30 mouse cellular contexts compared by ENCODE assay signal in genomic region chr14:57736141-57736540, GRCm38 (mm10). TPM values are rescaled to one million over a fixed set of nuclear protein-coding genes. Genes with fewer than 3 reads are reported as not detected.
DNase-seq lines count a peak whose midpoint lies in the region; ATAC-seq lines count a peak whose summit lies in the region.
"Had no signal": no experiment of that assay in that cellular context is flagged by ENCODE, and none has a peak within 500 bp of the region (broad histone marks: within the 10 kb centered on the region; RNA-seq: fewer than 3 reads in every experiment).

No protein-coding gene starts in this region.

- H3K4me1 ChIP-seq in heart, embryonic 15.5 days (replicated peaks), result peaks cover 72% of the 10 kb centered on the region
- peaks cover 27% of the 10 kb centered on the region for H3K4me1 ChIP-seq in limb, embryonic 12.5 days (replicated peaks)
- peaks cover 20% of the 10 kb centered on the region; the same call in 1 of the 2 replicates for H3K4me1 ChIP-seq in limb, embryonic 10.5 days
- peaks cover 44% of the 10 kb centered on the region for H3K4me1 ChIP-seq in limb, embryonic 13.5 days

- no peak overlapping the region for H3K9ac ChIP-seq in heart, embryonic 15.5 days
- no peak overlapping the region for H3K9ac ChIP-seq in limb, embryonic 12.5 days (replicated peaks)
- no peak overlapping the region for H3K9ac ChIP-seq in limb, embryonic 13.5 days
- H3K9ac ChIP-seq: liver, embryonic 13.5 days; stomach, embryonic 15.5 days had no signal

- no peak for DNase-seq in frontal cortex, postnatal 10 days (ENCODE audit: low spot score in 2 of 2)
- no peak for DNase-seq in heart, adult 18-20 months
- DNase-seq in limb, embryonic 10.5 days (ENCODE audit: low spot score), result no peak
- DNase-seq in urinary bladder, postnatal 25 days (ENCODE audit: low spot score), result no peak
- DNase-seq: adrenal gland, postnatal 14 days; cerebellum, adult 2 months; cerebellum, postnatal 25 days; embryo, embryonic 11 days; gastrocnemius, postnatal 14 days; heart, adult 2 months; kidney, postnatal 36 days; layer of hippocampus, adult 9-11 months; left cerebral cortex, postnatal 4 days; liver, embryonic 13.5 days; thymus, postnatal 25 days had no signal

- no peaks in the 10 kb centered on the region for H3K36me3 ChIP-seq in heart, embryonic 15.5 days
- peaks cover 40% of the 10 kb centered on the region for H3K36me3 ChIP-seq in limb, embryonic 12.5 days
- H3K36me3 ChIP-seq in limb, embryonic 10.5 days, result peaks cover 36% of the 10 kb centered on the region
- peaks cover 31% of the 10 kb centered on the region for H3K36me3 ChIP-seq in limb, embryonic 13.5 days
- H3K36me3 ChIP-seq: liver, embryonic 13.5 days had no signal

- H3K4me2 ChIP-seq in heart, embryonic 15.5 days, result no peak overlapping the region
- no peak overlapping the region for H3K4me2 ChIP-seq in limb, embryonic 12.5 days
- H3K4me2 ChIP-seq in limb, embryonic 13.5 days (replicated peaks), result no peak overlapping the region
- H3K4me2 ChIP-seq: liver, embryonic 13.5 days; stomach, embryonic 15.5 days had no signal

- 40% methylated on average over 4 of the region's 4 CpGs for WGBS in heart, embryonic 15.5 days
- 61% methylated on average over 4 of the region's 4 CpGs for WGBS in limb, embryonic 12.5 days
- 85% methylated on average over 4 of the region's 4 CpGs for WGBS in limb, embryonic 10.5 days
- 59% methylated on average over 4 of the region's 4 CpGs for WGBS in limb, embryonic 13.5 days

- peak; percentile 41 for ATAC-seq in frontal cortex, adult (ENCODE audit: low TSS enrichment)
- ATAC-seq in heart, embryonic 15.5 days (replicated peaks; ENCODE audit: insufficient number of reproducible peaks, insufficient read depth, low FRiP score, low read depth), result no peak
- no peak for ATAC-seq in limb, embryonic 12.5 days (ENCODE audit: insufficient number of reproducible peaks, insufficient read depth, low FRiP score, low TSS enrichment, low read depth)
- no peak for ATAC-seq in limb, embryonic 13.5 days (ENCODE audit: low FRiP score, low read depth)
- ATAC-seq: CD4-positive, CD25-positive, alpha-beta regulatory T cell, adult 4 months; hindbrain, postnatal 0 days had no signal

- peak overlapping the region; percentile 83 for H3K27ac ChIP-seq in heart, embryonic 15.5 days
- H3K27ac ChIP-seq in limb, embryonic 12.5 days, result 0 out of 2 replicates have a peak overlapping the region, but pooled peaks have one; percentile 23
- H3K27ac ChIP-seq in limb, embryonic 10.5 days, result no peak overlapping the region
- H3K27ac ChIP-seq in limb, embryonic 13.5 days, result peak overlapping the region; percentile 1; the same call in 1 of the 2 replicates
- H3K27ac ChIP-seq: heart, adult 2 months; hindbrain, postnatal 0 days; liver, embryonic 13.5 days; macrophage; stomach, embryonic 15.5 days had no signal

- H3K27me3 ChIP-seq in heart, embryonic 15.5 days, result no peaks in the 10 kb centered on the region
- H3K27me3 ChIP-seq in limb, embryonic 12.5 days, result no peaks in the 10 kb centered on the region
- no peaks in the 10 kb centered on the region for H3K27me3 ChIP-seq in limb, embryonic 10.5 days (ENCODE audit: low read depth, poor library complexity, severe bottlenecking)
- H3K27me3 ChIP-seq in limb, embryonic 13.5 days, result no peaks in the 10 kb centered on the region
- H3K27me3 ChIP-seq: liver, embryonic 13.5 days; stomach, embryonic 15.5 days had no signal

- no peaks in the 10 kb centered on the region for H3K9me3 ChIP-seq in heart, embryonic 15.5 days (replicated peaks)
- H3K9me3 ChIP-seq in limb, embryonic 12.5 days, result no peaks in the 10 kb centered on the region
- no peaks in the 10 kb centered on the region for H3K9me3 ChIP-seq in limb, embryonic 10.5 days (replicated peaks)
- no peaks in the 10 kb centered on the region for H3K9me3 ChIP-seq in limb, embryonic 13.5 days
- H3K9me3 ChIP-seq: liver, embryonic 13.5 days; stomach, embryonic 15.5 days had no signal

- H3K4me3 ChIP-seq in heart, embryonic 15.5 days, result no peak overlapping the region
- no peak overlapping the region for H3K4me3 ChIP-seq in limb, embryonic 12.5 days (replicated peaks)
- H3K4me3 ChIP-seq in limb, embryonic 10.5 days, result no peak overlapping the region
- H3K4me3 ChIP-seq in limb, embryonic 13.5 days, result no peak overlapping the region
- H3K4me3 ChIP-seq: heart, adult 2 months; liver, embryonic 13.5 days; stomach, embryonic 15.5 days had no signal

RNA-seq across cellular contexts. Expression of gene Gm49361, which starts 9.8 kb away (rescaled TPM):
- not detected in 2 replicates for polyA plus RNA-seq in heart, embryonic 15.5 days (2015; fragmentation: Nextera tagmentation; extraction: Ambion mirVana)
- total RNA-seq in heart, adult 18-20 months (2021), result 1 to 10 TPM in 1 of 2 experiments, not detected in 1; 4.0 TPM
- polyA plus RNA-seq in limb, embryonic 12.5 days (2016; fragmentation: Nextera tagmentation; extraction: Ambion mirVana), result not detected in 2 replicates
- polyA plus RNA-seq in limb, embryonic 10.5 days (2016; fragmentation: Nextera tagmentation; extraction: Ambion mirVana), result not detected in 2 replicates
- not detected in 2 replicates for polyA plus RNA-seq in limb, embryonic 13.5 days (2015; fragmentation: Nextera tagmentation; extraction: Ambion mirVana)
- total RNA-seq: midbrain, postnatal 0 days had no signal
- polyA plus RNA-seq: CD4-positive, CD25-positive, alpha-beta regulatory T cell, adult 4 months; cerebellum, adult 2 months; forebrain, embryonic 11.5 days; heart, adult 2 months; hindbrain, embryonic 11.5 days; hindbrain, postnatal 0 days; intestine, embryonic 16.5 days; kidney, embryonic 14.5 days; liver, embryonic 13.5 days; lung, embryonic 16.5 days; macrophage; midbrain, postnatal 0 days; neural tube, embryonic 14.5 days; stomach, embryonic 15.5 days had no signal

RNA-seq across cellular contexts. Expression of gene Lats2, which starts 22.0 kb away (rescaled TPM):
- 20.3 and 26.2 TPM in 2 replicates for polyA plus RNA-seq in heart, embryonic 15.5 days (2015; fragmentation: Nextera tagmentation; extraction: Ambion mirVana)
- 10 to 100 TPM; 30.7 to 31.1 TPM for total RNA-seq in heart, adult 18-20 months (2021)
- 29.6 and 30.6 TPM in 2 replicates for polyA plus RNA-seq in limb, embryonic 12.5 days (2016; fragmentation: Nextera tagmentation; extraction: Ambion mirVana)
- 16.3 and 21.0 TPM in 2 replicates for polyA plus RNA-seq in limb, embryonic 10.5 days (2016; fragmentation: Nextera tagmentation; extraction: Ambion mirVana)
- 27.6 and 29.4 TPM in 2 replicates for polyA plus RNA-seq in limb, embryonic 13.5 days (2015; fragmentation: Nextera tagmentation; extraction: Ambion mirVana)
